Mouse (Mus musculus) forebrain, embryonic 14.5 days (tissue): Measurements from ENCODE around the gene Pgm1. TPM values are rescaled to one million over a fixed set of nuclear protein-coding genes. Genes with fewer than 3 reads are reported as not detected.
A peak's percentile ranks its signal among the peaks of the same experiment; 100 is the strongest.

Source experiments
- ATAC-seq: fragments of 200-750 bp; cut with Nextera tagmentation; 2 replicates; pipeline ENCODE4 v1.8.0; 2017; ENCODE audit warnings: mild to moderate bottlenecking, moderate library complexity
- DNase-seq: peaks from one replicate; pipeline ENCODE4 v3.0.0-alpha.2; 2015; ENCODE audit warnings: low spot score
- H3K27ac ChIP-seq: fragments of 300-500 bp; sonication (generic); 2 replicates; pipeline ENCODE4 v1.5.1; 2014; ENCODE audit warnings: low read depth, mild to moderate bottlenecking, control low read depth, low read length, moderate library complexity
- H3K27me3 ChIP-seq: fragments of 300-500 bp; sonication (generic); replicated peaks from 2 replicates; pipeline ENCODE4 v1.6.1; 2014; ENCODE audit warnings: low read length, control low read depth, mixed read lengths; ENCODE audit not compliant: control insufficient read depth, insufficient read depth
- H3K36me3 ChIP-seq: fragments of 300-500 bp; sonication (generic); 2 replicates; pipeline ENCODE4 v1.6.1; 2014; ENCODE audit warnings: low read length, control low read depth; ENCODE audit not compliant: control insufficient read depth, insufficient read depth
- H3K4me1 ChIP-seq: fragments of 300-500 bp; sonication (generic); 2 replicates; pipeline ENCODE4 v1.6.1; 2014; ENCODE audit warnings: antibody characterized with exemption, low read length, control low read depth; ENCODE audit not compliant: control insufficient read depth, insufficient read depth
- H3K4me2 ChIP-seq: fragments of 300-500 bp; sonication (generic); 2 replicates; pipeline ENCODE4 v1.6.1; 2014; ENCODE audit warnings: mild to moderate bottlenecking, control low read depth, low read length
- H3K4me3 ChIP-seq: fragments of 300-500 bp; sonication (generic); 2 replicates; pipeline ENCODE4 v1.5.1; 2014; ENCODE audit warnings: low read depth, low read length, control low read depth
- H3K9ac ChIP-seq: fragments of 300-500 bp; sonication (generic); 2 replicates; pipeline ENCODE4 v1.6.1; 2014; ENCODE audit warnings: mild to moderate bottlenecking, low read length, control low read depth, moderate library complexity
- H3K9me3 ChIP-seq: fragments of 300-500 bp; sonication (generic); replicated peaks from 2 replicates; pipeline ENCODE4 v1.6.1; 2016; ENCODE audit warnings: low read length, control low read depth, mixed read lengths; ENCODE audit not compliant: control insufficient read depth
- WGBS: fragments of 180-500 bp; shearing (Covaris S2); extraction: QIAGEN DNeasy Blood & Tissue Kit; methylation state at CpG from one replicate; pipeline ENCODE4 v1.1.7; 2014; 5-methylcytosine and 5-hydroxymethylcytosine counted together
- polyA plus RNA-seq: library from polyadenylated mRNA; unstranded; fragments of >200 nt; fragmentation: Nextera tagmentation; extraction: Ambion mirVana; gene quantifications from 2 replicates; pipeline ENCODE4 v1.2.1, GENCODE M21; 2014

Gene Pgm1
- polyA plus RNA-seq, 1 experiment from 2014 or later = 46.2 TPM

DNA sequence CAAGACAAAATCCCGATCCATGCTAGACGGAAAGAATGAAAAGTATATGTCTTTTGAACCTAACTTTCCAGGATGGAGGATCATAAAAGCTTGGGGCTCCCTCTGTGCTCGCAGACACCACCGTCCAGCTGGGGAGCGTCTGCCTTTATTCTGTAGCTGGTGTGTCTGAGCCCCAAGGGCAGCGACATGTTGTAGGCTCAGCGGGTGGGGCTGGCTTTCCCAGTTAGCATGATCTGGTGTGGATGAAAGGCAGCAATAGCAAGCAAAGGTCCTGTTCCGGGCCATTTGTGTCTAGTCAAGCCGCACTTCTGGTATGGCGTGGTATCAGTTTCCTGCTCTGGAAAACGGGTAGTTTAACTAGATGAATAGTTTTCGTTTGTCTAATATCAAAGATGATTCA, 56.4 kb downstream of the Pgm1 start:
- 90% methylated on average over 12 of the region's 12 CpGs for WGBS
- H3K9me3 ChIP-seq = no peaks in the 10 kb centered on the region
- H3K36me3 ChIP-seq = no peaks in the 10 kb centered on the region
- H3K27ac ChIP-seq = no peak overlapping the region
- H3K4me3 ChIP-seq = no peak overlapping the region
- H3K9ac ChIP-seq = no peak overlapping the region
- no peaks in the 10 kb centered on the region for H3K27me3 ChIP-seq
- no peak overlapping the region for H3K4me2 ChIP-seq
- DNase-seq (no peak), ATAC-seq (no peak)
- no peaks in the 10 kb centered on the region for H3K4me1 ChIP-seq

GRCm38 (mm10) chr4:99986609-99987008, 57.4 kb downstream of the Pgm1 start:
- WGBS = 90% methylated on average over 10 of the region's 10 CpGs

DNA sequence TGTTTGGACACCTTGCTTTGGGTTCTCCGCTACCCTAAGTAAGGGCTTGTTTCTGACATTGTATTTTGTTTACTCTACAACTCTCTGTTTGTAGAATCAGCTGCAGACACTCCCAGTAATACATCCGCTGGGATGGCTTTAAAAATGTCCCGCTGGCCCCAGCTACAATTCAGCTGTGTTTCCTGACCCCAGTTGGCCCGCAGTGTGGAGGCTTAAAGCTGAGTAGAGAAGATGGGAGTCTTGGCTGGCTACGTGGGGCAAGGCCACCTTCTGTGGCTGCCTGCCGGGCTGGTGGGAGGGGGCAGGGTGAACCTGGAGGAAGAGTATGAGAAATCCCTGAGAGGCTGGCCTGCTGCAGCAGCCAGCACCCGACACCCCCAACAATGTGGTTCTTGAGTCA, 59.6 kb downstream of the Pgm1 start:
- H3K4me1 ChIP-seq = no peaks in the 10 kb centered on the region
- H3K9me3 ChIP-seq = no peaks in the 10 kb centered on the region
- H3K4me3 ChIP-seq = no peak overlapping the region
- no peaks in the 10 kb centered on the region for H3K36me3 ChIP-seq
- no peak overlapping the region for H3K4me2 ChIP-seq
- H3K27me3 ChIP-seq = no peaks in the 10 kb centered on the region
- DNase-seq (no peak), ATAC-seq (no peak)
- no peak overlapping the region for H3K9ac ChIP-seq
- WGBS = 83% methylated on average over 7 of the region's 7 CpGs
- H3K27ac ChIP-seq = no peak overlapping the region

More at GRCm38 (mm10) chr4:99986609-99987008, 57.4 kb downstream of the Pgm1 start:
- H3K4me3 ChIP-seq = no peak overlapping the region
- ATAC-seq = no peak
- DNase-seq = no peak
- H3K9me3 ChIP-seq = no peaks in the 10 kb centered on the region
- H3K4me2 ChIP-seq = no peak overlapping the region
- no peaks in the 10 kb centered on the region for H3K27me3 ChIP-seq
- no peak overlapping the region for H3K9ac ChIP-seq
- no peak overlapping the region for H3K27ac ChIP-seq
- no peaks in the 10 kb centered on the region for H3K4me1 ChIP-seq
- no peaks in the 10 kb centered on the region for H3K36me3 ChIP-seq

GRCm38 (mm10) chr4:100000971-100001370, 71.8 kb downstream of the Pgm1 start:
- no peaks in the 10 kb centered on the region for H3K27me3 ChIP-seq
- 71% methylated on average over 5 of the region's 5 CpGs for WGBS
- no peaks in the 10 kb centered on the region for H3K9me3 ChIP-seq
- H3K4me1 ChIP-seq = no peaks in the 10 kb centered on the region
- no peak overlapping the region for H3K27ac ChIP-seq
- H3K36me3 ChIP-seq = no peaks in the 10 kb centered on the region
- DNase-seq (no peak), ATAC-seq (no peak)
- H3K9ac ChIP-seq = no peak overlapping the region
- H3K4me2 ChIP-seq = no peak overlapping the region
- H3K4me3 ChIP-seq = no peak overlapping the region

- Histone ChIP-seq H3K4me1 (no peaks in the 10 kb centered on the region), H3K27ac (no peak overlapping the region), H3K9ac (no peak overlapping the region), H3K36me3 (no peaks in the 10 kb centered on the region), H3K4me3 (no peak overlapping the region), H3K4me2 (no peak overlapping the region), H3K27me3 (no peaks in the 10 kb centered on the region), H3K9me3 (no peaks in the 10 kb centered on the region)
- DNase-seq (no peak), ATAC-seq (no peak)
- WGBS = 67% methylated on average over 7 of the region's 7 CpGs
Observed at GRCm38 (mm10) chr4:100001806-100002205, 72.6 kb downstream of the Pgm1 start.

DNA sequence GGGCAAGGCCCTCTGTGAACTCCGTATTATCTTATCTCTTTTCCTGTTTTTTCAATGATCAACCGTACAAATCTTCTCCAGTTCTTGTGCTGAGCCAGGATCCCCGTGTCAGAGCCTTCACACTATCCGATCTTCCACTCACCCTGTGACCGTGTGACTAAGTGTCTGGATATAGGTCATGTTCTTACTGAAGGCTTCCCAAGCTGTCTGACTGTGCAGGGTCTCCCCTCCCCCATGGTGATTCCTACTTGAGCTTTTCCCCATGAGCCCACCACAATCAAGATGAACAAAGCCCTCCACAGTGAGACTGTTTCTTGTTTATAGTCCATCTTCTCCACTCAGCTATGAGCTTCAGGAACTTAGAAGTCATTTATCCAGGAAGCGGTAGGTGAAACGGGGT, 78.5 kb downstream of the Pgm1 start:
- Histone ChIP-seq H3K4me3 (no peak overlapping the region), H3K36me3 (no peaks in the 10 kb centered on the region), H3K27me3 (no peaks in the 10 kb centered on the region), H3K4me1 (no peaks in the 10 kb centered on the region), H3K4me2 (no peak overlapping the region), H3K9ac (no peak overlapping the region), H3K27ac (no peak overlapping the region), H3K9me3 (no peaks in the 10 kb centered on the region)
- ATAC-seq = no peak
- DNase-seq = no peak
- WGBS = 90% methylated on average over 7 of the region's 7 CpGs

DNA sequence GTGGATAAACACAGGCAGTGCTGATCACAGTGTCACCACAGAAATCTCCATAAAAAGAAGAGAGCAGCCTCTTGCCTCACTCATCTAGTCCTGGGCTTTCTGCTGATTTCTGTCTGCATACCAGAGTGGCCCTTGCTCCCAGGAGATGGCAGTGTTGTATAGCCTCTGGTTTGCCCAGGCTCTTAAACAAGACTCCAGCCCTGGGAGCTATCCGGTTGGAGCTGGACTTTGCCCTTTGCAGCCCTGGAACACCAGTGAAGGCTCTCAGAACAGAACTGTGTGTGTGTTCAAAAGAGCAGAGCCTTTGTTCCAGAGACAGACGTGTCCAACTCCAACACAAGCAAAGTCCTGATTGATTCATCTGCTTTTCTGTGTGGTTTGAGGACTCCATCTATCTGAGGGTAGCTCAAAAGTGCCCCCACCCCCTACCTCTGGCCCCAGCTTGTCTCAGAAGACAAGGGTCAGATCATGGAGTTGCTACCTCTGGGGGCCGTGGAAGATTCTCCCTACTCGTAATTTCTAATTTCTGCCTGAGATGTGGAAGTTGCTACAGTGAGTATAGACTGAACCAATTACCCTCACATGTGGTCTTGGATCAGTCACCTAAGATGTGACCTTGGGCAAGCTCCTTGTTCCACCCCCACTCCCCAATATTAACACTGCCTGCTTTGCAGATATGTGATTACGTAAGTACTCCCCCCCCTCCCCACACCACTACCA, 79.3 kb downstream of the Pgm1 start:
- Histone ChIP-seq H3K27me3 (no peaks in the 10 kb centered on the region), H3K27ac (no peak overlapping the region), H3K4me2 (no peak overlapping the region), H3K4me1 (no peaks in the 10 kb centered on the region), H3K4me3 (no peak overlapping the region), H3K9me3 (no peaks in the 10 kb centered on the region), H3K9ac (no peak overlapping the region), H3K36me3 (no peaks in the 10 kb centered on the region)
- ATAC-seq (peak; percentile 74; the same call in 1 of the 2 replicates), DNase-seq (peak; percentile 71)
- 53% methylated on average over 5 of the region's 5 CpGs for WGBS

- DNase-seq (peak; percentile 74), ATAC-seq (peak; percentile 60; the same call in 1 of the 2 replicates)
- Histone ChIP-seq H3K9me3 (no peaks in the 10 kb centered on the region), H3K27ac (no peak overlapping the region), H3K4me2 (no peak overlapping the region), H3K4me3 (no peak overlapping the region), H3K36me3 (no peaks in the 10 kb centered on the region), H3K9ac (no peak overlapping the region), H3K4me1 (no peaks in the 10 kb centered on the region), H3K27me3 (no peaks in the 10 kb centered on the region)
- WGBS = 58% methylated on average over 8 of the region's 8 CpGs
Observed at GRCm38 (mm10) chr4:100009211-100009678, 80.0 kb downstream of the Pgm1 start.

DNA sequence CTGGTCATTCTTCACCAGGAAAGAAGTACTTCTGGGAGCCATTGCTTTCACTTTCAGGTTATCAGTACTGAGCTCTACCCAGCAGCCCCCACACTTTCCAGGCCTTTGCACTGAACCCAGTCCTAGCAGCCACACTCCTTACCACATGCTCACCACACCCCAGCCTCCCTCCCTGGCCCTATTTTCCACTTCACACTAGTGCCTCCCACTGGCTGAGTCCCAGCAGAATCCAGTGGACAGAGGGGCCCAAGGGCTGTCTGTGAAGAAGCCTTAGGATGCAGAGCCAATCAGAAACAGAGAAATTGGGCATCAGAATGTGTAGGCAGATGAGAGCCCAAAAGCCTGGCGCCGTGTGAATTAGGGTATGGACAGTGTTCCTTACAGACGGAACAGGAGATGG, 81.7 kb downstream of the Pgm1 start:
- Histone ChIP-seq H3K27me3 (no peaks in the 10 kb centered on the region), H3K27ac (no peak overlapping the region), H3K9ac (no peak overlapping the region), H3K4me2 (no peak overlapping the region), H3K9me3 (no peaks in the 10 kb centered on the region), H3K4me1 (no peaks in the 10 kb centered on the region), H3K36me3 (no peaks in the 10 kb centered on the region), H3K4me3 (no peak overlapping the region)
- no peak for ATAC-seq
- 92% methylated on average over 3 of the region's 3 CpGs for WGBS
- DNase-seq = no peak
